Mouse (Mus musculus): ENCODE measurements at regions not wholly inside any gene's neighbourhood (a gene's known extent, or its start where the extent isn't known, plus 50 kb on each side); places are given as distances from the start of the nearest gene placed in this dataset.
"Not testable (repeated sequence)": the region's sequence is repeated elsewhere in the genome, so short reads cannot be mapped to it uniquely, and the experiment has no call there.

GRCm38 (mm10) chr1:18058211-18058971 lies 87.3 kb downstream of the Crisp4 start:
- DNase-seq (ENCODE audit: low spot score), result no peak

GRCm38 (mm10) chr1:18057646-18058210 lies 88.0 kb downstream of the Crisp4 start:
- no peak for DNase-seq (ENCODE audit: low spot score)

- not testable (repeated sequence) for DNase-seq (ENCODE audit: low spot score)
Observed at GRCm38 (mm10) chr1:18057003-18057402, 88.7 kb downstream of the Crisp4 start.

- DNase-seq (ENCODE audit: low spot score), result no peak
Observed at GRCm38 (mm10) chr1:18030226-18030625, 115.5 kb downstream of the Crisp4 start.

- DNase-seq (ENCODE audit: low spot score), result not testable (repeated sequence)
Observed at GRCm38 (mm10) chr1:18012941-18013340, 132.8 kb downstream of the Crisp4 start.

- peak; percentile 4 for DNase-seq (ENCODE audit: low spot score)
Observed at GRCm38 (mm10) chr1:17980604-17981003, 165.1 kb downstream of the Crisp4 start.

- no peak for DNase-seq (ENCODE audit: low spot score)
Observed at GRCm38 (mm10) chr1:17978086-17978485, 167.6 kb downstream of the Crisp4 start.

- peak; percentile 4 for DNase-seq (ENCODE audit: low spot score)
Observed at GRCm38 (mm10) chr1:17956881-17957280, 188.8 kb downstream of the Crisp4 start.

- DNase-seq (ENCODE audit: low spot score), result not testable (repeated sequence)
Observed at GRCm38 (mm10) chr1:17932108-17932810, 213.4 kb downstream of the Crisp4 start.
